Mouse (Mus musculus): Measurements from ENCODE around the gene Shisal2a.

GRCm38 (mm10) chr4:108348256-108348875 is 34.8 kb downstream of the Shisal2a start:
- TF ChIP-seq CTCF (IDR thresholded peaks at IDR 0.05; ENCODE audit: low read depth, low read length), result no peak
- TF ChIP-seq POLR2A (IDR thresholded peaks at IDR 0.05; ENCODE audit: insufficient read depth, low read length), result no peak

Data from ES-Bruce4 (cell line).